Mouse (Mus musculus): Measurements from ENCODE around the gene Cnn2. TPM values are rescaled to one million over a fixed set of nuclear protein-coding genes. Genes with fewer than 3 reads are reported as not detected.

The Cnn2 gene
- polyA plus RNA-seq, 1 experiment = 4.4 TPM

DNA sequence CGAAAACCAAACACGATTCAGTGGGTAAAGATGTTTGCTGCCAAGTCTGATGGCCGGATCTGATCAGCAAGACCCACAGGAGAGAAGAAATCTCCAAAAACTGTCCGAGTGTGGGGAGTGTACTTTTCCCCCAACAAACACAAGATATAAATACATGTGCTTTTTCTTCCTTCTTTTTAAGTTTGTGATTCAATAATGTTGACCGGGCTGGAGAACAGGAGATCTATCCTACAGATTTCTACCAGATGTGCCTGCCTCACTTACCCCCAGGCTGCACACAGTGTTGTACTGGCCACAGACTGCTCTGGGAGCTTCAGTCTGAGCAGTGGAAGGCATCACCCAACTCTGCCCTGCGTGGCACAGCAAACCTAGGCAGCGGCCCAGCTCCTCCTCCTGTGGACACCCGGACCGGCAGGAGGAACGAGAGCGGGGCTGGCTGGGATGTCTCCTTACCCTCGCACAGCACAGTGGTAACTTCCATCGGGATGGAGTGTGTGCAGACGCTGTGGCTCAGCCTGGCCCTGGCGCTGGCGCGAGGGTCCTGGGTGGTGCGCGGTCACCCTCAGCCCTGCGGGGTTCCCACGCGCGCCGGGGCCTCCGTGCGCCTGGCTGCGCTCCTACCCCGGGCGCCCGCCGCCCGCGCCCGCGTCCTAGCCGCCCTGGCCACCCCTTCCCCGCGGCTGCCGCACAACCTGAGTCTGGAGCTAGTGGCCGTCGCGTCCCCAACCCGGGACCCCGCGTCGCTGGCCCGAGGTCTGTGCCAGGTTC is 17.8 kb upstream of the Cnn2 start, which contains the start of gene Grin3b:
Grin3b (plus strand) TSS at position 301 of the 768 bp plus-strand sequence.
- no peaks in the 10 kb centered on the region for H3K36me3 ChIP-seq (ENCODE audit: control insufficient read depth, insufficient read depth, low read length)

DNA sequence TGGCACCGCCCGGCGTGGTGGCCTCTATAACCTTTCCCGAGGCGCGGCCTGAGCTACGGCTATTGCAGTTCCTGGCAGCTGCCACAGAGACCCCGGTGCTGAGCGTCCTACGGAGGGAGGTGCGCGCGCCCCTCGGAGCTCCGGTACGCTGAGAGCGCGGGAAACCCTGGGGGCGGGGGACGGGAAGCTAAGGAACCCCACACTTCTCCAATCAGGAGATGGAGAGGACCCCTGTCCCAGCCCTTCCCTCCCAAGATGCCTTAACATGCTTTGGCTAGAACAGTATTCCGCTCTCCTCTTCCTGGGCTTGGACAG is 17.2 kb upstream of the Cnn2 start:
- Histone ChIP-seq H3K36me3 (ENCODE audit: control insufficient read depth, insufficient read depth, low read length) (no peaks in the 10 kb centered on the region), H3K4me3 (ENCODE audit: control insufficient read depth, low read depth, low read length) (peak overlapping the region; percentile 25), H3K4me1 (ENCODE audit: control insufficient read depth, insufficient read depth, low read length) (peaks cover 19% of the 10 kb centered on the region), H3K27me3 (ENCODE audit: control insufficient read depth, insufficient read depth, low read length) (no peaks in the 10 kb centered on the region), H3K27ac (ENCODE audit: control insufficient read depth, insufficient read depth, low read depth, low read length) (no peak overlapping the region)
- no peak for TF ChIP-seq POLR2A (IDR thresholded peaks at IDR 0.05; ENCODE audit: control insufficient read depth, low read depth, low read length)
- no peak for TF ChIP-seq CTCF (IDR thresholded peaks at IDR 0.05; ENCODE audit: control insufficient read depth, insufficient read depth, insufficient replicate concordance, low read depth, low read length)

More for the DNA sequence above, 17.8 kb upstream of the Cnn2 start, which contains the start of gene Grin3b:
- Histone ChIP-seq H3K27ac (ENCODE audit: control insufficient read depth, insufficient read depth, low read depth, low read length) (no peak within 1 kb of the TSS), H3K4me3 (ENCODE audit: control insufficient read depth, low read depth, low read length) (peak within 1 kb of the TSS; percentile 25), H3K27me3 (ENCODE audit: control insufficient read depth, insufficient read depth, low read length) (no peaks in the 10 kb centered on the region), H3K4me1 (ENCODE audit: control insufficient read depth, insufficient read depth, low read length) (peaks cover 15% of the 10 kb centered on the region)
- TF ChIP-seq CTCF (IDR thresholded peaks at IDR 0.05; ENCODE audit: control insufficient read depth, insufficient read depth, insufficient replicate concordance, low read depth, low read length) (no peak), POLR2A (IDR thresholded peaks at IDR 0.05; ENCODE audit: control insufficient read depth, low read depth, low read length) (no peak)

DNA sequence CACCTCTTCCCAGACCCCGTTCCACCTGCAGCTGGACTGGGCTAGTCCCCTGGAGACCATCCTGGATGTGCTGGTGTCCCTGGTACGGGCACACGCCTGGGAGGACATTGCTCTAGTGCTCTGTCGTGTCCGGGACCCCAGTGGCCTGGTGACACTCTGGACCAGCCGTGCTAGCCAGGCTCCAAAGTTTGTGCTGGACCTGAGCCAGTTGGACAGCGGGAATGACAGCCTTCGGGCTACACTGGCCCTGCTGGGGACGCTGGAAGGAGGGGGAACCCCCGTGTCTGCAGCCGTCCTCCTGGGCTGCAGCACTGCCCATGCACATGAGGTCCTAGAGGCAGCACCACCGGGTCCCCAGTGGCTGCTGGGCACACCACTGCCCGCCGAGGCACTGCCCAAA is 15.6 kb upstream of the Cnn2 start:
- no peak overlapping the region for H3K27ac ChIP-seq (ENCODE audit: control insufficient read depth, insufficient read depth, low read depth, low read length)
- no peaks in the 10 kb centered on the region for H3K36me3 ChIP-seq (ENCODE audit: control insufficient read depth, insufficient read depth, low read length)
- H3K27me3 ChIP-seq (ENCODE audit: control insufficient read depth, insufficient read depth, low read length) = no peaks in the 10 kb centered on the region
- no peak overlapping the region for H3K4me3 ChIP-seq (ENCODE audit: control insufficient read depth, low read depth, low read length)
- peaks cover 33% of the 10 kb centered on the region for H3K4me1 ChIP-seq (ENCODE audit: control insufficient read depth, insufficient read depth, low read length)
- TF ChIP-seq POLR2A (IDR thresholded peaks at IDR 0.05; ENCODE audit: control insufficient read depth, low read depth, low read length) (no peak), CTCF (IDR thresholded peaks at IDR 0.05; ENCODE audit: control insufficient read depth, insufficient read depth, insufficient replicate concordance, low read depth, low read length) (no peak)

DNA sequence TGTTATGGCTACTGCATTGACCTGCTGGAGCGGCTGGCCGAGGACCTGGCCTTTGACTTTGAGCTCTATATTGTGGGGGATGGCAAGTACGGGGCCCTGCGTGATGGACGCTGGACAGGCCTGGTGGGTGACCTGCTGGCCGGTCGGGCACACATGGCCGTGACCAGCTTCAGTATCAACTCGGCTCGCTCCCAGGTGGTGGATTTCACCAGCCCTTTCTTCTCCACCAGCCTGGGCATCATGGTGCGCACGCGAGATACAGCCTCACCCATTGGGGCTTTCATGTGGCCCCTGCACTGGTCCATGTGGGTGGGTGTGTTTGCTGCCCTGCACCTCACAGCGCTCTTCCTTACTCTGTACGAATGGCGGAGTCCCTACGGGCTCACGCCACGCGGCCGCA is 14.3 kb upstream of the Cnn2 start:
- no peaks in the 10 kb centered on the region; the same call in 1 of the 2 replicates for H3K36me3 ChIP-seq (ENCODE audit: control insufficient read depth, insufficient read depth, low read length)
- peaks cover 36% of the 10 kb centered on the region for H3K4me1 ChIP-seq (ENCODE audit: control insufficient read depth, insufficient read depth, low read length)
- no peak for TF ChIP-seq POLR2A (IDR thresholded peaks at IDR 0.05; ENCODE audit: control insufficient read depth, low read depth, low read length)
- no peak for TF ChIP-seq CTCF (IDR thresholded peaks at IDR 0.05; ENCODE audit: control insufficient read depth, insufficient read depth, insufficient replicate concordance, low read depth, low read length)
- H3K27ac ChIP-seq (ENCODE audit: control insufficient read depth, insufficient read depth, low read depth, low read length) = no peak overlapping the region
- H3K4me3 ChIP-seq (ENCODE audit: control insufficient read depth, low read depth, low read length) = peak overlapping the region; percentile 39
- H3K27me3 ChIP-seq (ENCODE audit: control insufficient read depth, insufficient read depth, low read length) = no peaks in the 10 kb centered on the region

DNA sequence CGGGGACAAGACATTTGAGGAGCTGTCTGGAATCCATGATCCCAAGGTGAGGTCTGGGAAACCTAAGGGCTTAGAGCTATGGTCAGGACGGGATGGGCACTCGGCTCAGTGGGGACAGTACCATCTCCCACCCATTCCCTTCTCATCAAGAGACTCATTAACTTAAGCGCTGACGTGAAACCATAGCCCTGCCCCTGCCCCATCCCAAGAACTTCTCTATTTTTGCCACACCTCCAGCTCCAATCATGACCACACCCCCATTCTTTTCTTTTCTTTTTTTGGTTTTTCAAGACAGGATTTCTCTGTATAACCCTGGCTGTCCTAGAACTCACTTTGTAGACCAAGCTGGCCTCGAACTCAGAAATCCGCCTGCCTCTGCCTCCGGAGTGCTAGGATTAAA is 13.7 kb upstream of the Cnn2 start:
- Histone ChIP-seq H3K27ac (ENCODE audit: control insufficient read depth, insufficient read depth, low read depth, low read length) (no peak overlapping the region), H3K36me3 (ENCODE audit: control insufficient read depth, insufficient read depth, low read length) (no peaks in the 10 kb centered on the region; the same call in 1 of the 2 replicates), H3K4me3 (ENCODE audit: control insufficient read depth, low read depth, low read length) (peak overlapping the region; percentile 39), H3K4me1 (ENCODE audit: control insufficient read depth, insufficient read depth, low read length) (peaks cover 36% of the 10 kb centered on the region), H3K27me3 (ENCODE audit: control insufficient read depth, insufficient read depth, low read length) (no peaks in the 10 kb centered on the region)
- TF ChIP-seq POLR2A (IDR thresholded peaks at IDR 0.05; ENCODE audit: control insufficient read depth, low read depth, low read length) = no peak

DNA sequence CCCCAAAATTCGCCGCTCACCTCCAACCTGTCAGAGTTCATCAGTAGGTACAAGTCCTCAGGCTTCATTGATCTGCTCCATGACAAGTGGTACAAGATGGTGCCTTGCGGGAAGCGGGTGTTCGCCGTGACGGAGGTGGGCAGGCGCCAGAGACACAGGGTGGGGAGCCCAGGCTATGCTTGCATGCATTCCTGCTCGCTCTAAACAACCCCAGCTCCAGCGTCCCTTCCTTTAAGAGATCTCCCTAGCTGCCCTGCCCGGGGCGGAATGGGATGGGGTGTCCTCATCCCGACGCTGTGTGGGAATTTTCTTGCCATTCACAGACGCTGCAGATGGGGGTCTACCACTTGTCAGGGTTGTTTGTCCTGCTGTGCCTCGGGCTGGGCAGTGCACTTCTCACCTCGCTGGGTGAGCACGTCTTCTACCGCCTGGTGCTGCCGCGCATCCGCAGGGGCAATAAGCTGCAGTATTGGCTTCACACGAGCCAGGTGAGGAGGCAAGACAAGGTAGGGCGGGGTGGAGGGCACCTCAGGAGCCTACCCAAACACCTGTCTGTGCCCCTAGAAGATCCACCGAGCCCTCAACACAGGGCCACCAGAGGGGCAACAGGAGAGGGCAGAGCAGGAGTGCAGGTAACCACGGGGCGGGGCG is 12.2 kb upstream of the Cnn2 start:
- TF ChIP-seq POLR2A (IDR thresholded peaks at IDR 0.05; ENCODE audit: control insufficient read depth, low read depth, low read length) = no peak
- TF ChIP-seq CTCF (IDR thresholded peaks at IDR 0.05; ENCODE audit: control insufficient read depth, insufficient read depth, insufficient replicate concordance, low read depth, low read length) = no peak
- Histone ChIP-seq H3K27ac (ENCODE audit: control insufficient read depth, insufficient read depth, low read depth, low read length) (no peak overlapping the region), H3K36me3 (ENCODE audit: control insufficient read depth, insufficient read depth, low read length) (no peaks in the 10 kb centered on the region; the same call in 1 of the 2 replicates), H3K4me1 (ENCODE audit: control insufficient read depth, insufficient read depth, low read length) (peaks cover 28% of the 10 kb centered on the region), H3K4me3 (ENCODE audit: control insufficient read depth, low read depth, low read length) (peak overlapping the region; percentile 2), H3K27me3 (ENCODE audit: control insufficient read depth, insufficient read depth, low read length) (no peaks in the 10 kb centered on the region)

DNA sequence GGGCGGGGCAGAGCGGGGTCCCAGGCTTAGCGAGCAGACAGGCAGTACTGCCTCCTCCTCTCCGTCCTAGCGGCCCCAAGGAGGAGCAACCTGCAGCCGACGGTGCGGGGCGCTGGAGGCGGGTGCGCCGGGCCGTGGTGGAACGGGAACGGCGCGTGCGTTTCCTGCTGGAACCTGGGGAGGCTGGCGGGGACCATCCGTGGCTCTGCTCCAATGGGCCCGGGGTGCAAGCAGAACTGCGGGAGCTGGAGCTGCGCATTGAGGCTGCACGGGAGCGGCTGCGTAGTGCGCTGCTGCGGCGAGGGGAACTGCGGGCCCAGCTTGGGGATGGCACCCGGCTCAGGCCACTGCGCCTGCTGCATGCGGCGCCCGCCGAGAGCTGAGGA is 11.7 kb upstream of the Cnn2 start:
- H3K4me3 ChIP-seq (ENCODE audit: control insufficient read depth, low read depth, low read length) = no peak overlapping the region; the same call in 1 of the 2 replicates

More for the DNA sequence above, 11.7 kb upstream of the Cnn2 start:
- Histone ChIP-seq H3K27me3 (ENCODE audit: control insufficient read depth, insufficient read depth, low read length) (no peaks in the 10 kb centered on the region), H3K27ac (ENCODE audit: control insufficient read depth, insufficient read depth, low read depth, low read length) (no peak overlapping the region), H3K4me1 (ENCODE audit: control insufficient read depth, insufficient read depth, low read length) (peaks cover 27% of the 10 kb centered on the region), H3K36me3 (ENCODE audit: control insufficient read depth, insufficient read depth, low read length) (no peaks in the 10 kb centered on the region; the same call in 1 of the 2 replicates)
- TF ChIP-seq POLR2A (IDR thresholded peaks at IDR 0.05; ENCODE audit: control insufficient read depth, low read depth, low read length) (no peak), CTCF (IDR thresholded peaks at IDR 0.05; ENCODE audit: control insufficient read depth, insufficient read depth, insufficient replicate concordance, low read depth, low read length) (no peak)

Data from testis, adult 2 months (tissue).